Comparison of ENCODE assay signal across 36 mouse cellular contexts in genomic region chr14:75661548-75661947, GRCm38 (mm10). TPM values are rescaled to one million over a fixed set of nuclear protein-coding genes. Genes with fewer than 3 reads are reported as not detected.
DNase-seq lines count a peak whose midpoint lies in the region; ATAC-seq and TF ChIP-seq lines count a peak whose summit lies in the region.
"Had no signal": no experiment of that assay in that cellular context is flagged by ENCODE, and none has a peak within 500 bp of the region (broad histone marks: within the 10 kb centered on the region; RNA-seq: fewer than 3 reads in every experiment).

No protein-coding gene starts in this region.

- ATAC-seq in forebrain, embryonic 16.5 days = peak; percentile 59; the same call in 1 of the 2 replicates
- no peak for ATAC-seq in forebrain, embryonic 13.5 days
- peak; percentile 65 for ATAC-seq in hindbrain, embryonic 16.5 days
- no peak for ATAC-seq in hindbrain, embryonic 12.5 days (ENCODE audit: low FRiP score)
- no peak for ATAC-seq in midbrain, embryonic 14.5 days (ENCODE audit: low FRiP score, low TSS enrichment)
- no peak for ATAC-seq in midbrain, embryonic 11.5 days (ENCODE audit: low FRiP score)
- ATAC-seq: intestine, embryonic 15.5 days; Patski had no signal

- no peak overlapping the region for H3K4me3 ChIP-seq in forebrain, embryonic 16.5 days (replicated peaks; ENCODE audit: low read length)
- no peak overlapping the region for H3K4me3 ChIP-seq in forebrain, embryonic 13.5 days
- no peak overlapping the region for H3K4me3 ChIP-seq in hindbrain, embryonic 16.5 days (ENCODE audit: low read length)
- no peak overlapping the region for H3K4me3 ChIP-seq in hindbrain, embryonic 12.5 days
- no peak overlapping the region for H3K4me3 ChIP-seq in midbrain, embryonic 14.5 days (replicated peaks; ENCODE audit: low read depth, low read length)
- H3K4me3 ChIP-seq in midbrain, embryonic 11.5 days (ENCODE audit: low read depth, low read length) = no peak overlapping the region
- H3K4me3 ChIP-seq: embryonic facial prominence, embryonic 12.5 days; embryonic facial prominence, embryonic 15.5 days; forebrain, embryonic 12.5 days; gastrocnemius, adult 2 months; hindbrain, embryonic 15.5 days; intestine, embryonic 15.5 days had no signal

- no peaks in the 10 kb centered on the region for H3K9me3 ChIP-seq in forebrain, embryonic 16.5 days (ENCODE audit: control insufficient read depth, low read length)
- no peaks in the 10 kb centered on the region for H3K9me3 ChIP-seq in forebrain, embryonic 13.5 days (replicated peaks)
- H3K9me3 ChIP-seq in hindbrain, embryonic 16.5 days (ENCODE audit: control insufficient read depth, low read length) = no peaks in the 10 kb centered on the region
- H3K9me3 ChIP-seq in hindbrain, embryonic 12.5 days (replicated peaks) = no peaks in the 10 kb centered on the region
- no peaks in the 10 kb centered on the region for H3K9me3 ChIP-seq in midbrain, embryonic 14.5 days (ENCODE audit: control insufficient read depth, low read length)
- H3K9me3 ChIP-seq in midbrain, embryonic 11.5 days (ENCODE audit: control insufficient read depth, low read length) = no peaks in the 10 kb centered on the region
- H3K9me3 ChIP-seq: embryonic facial prominence, embryonic 12.5 days; embryonic facial prominence, embryonic 15.5 days; forebrain, embryonic 12.5 days; G1E; hindbrain, embryonic 15.5 days; intestine, embryonic 15.5 days had no signal

- TF ChIP-seq POLR2A in brain, embryonic 14.5 days (IDR thresholded peaks at IDR 0.05; ENCODE audit: borderline replicate concordance, extremely low read depth, insufficient read depth, insufficient read length, poor library complexity, severe bottlenecking) = no peak

- peak; percentile 31 for DNase-seq in midbrain, embryonic 14.5 days
- no peak for DNase-seq in midbrain, embryonic 11.5 days (ENCODE audit: low spot score, missing footprints)
- DNase-seq in brain, embryonic 14.5 days (ENCODE audit: low read depth) = peak; percentile 49
- DNase-seq in left cerebral cortex, postnatal 36 days (ENCODE audit: low spot score in 2 of 2) = no peak
- DNase-seq: adrenal gland, postnatal 10 days; adrenal gland, postnatal 36 days; B cell, adult 2 months; cerebellum, adult 11 months; cerebellum, adult 2 months; cerebellum, adult 9-11 months; cerebellum, postnatal 25 days; gastrocnemius, adult 2 months; gastrocnemius, postnatal 14 days; heart, adult 11 months had no signal

- TF ChIP-seq CTCF in brain, embryonic 14.5 days (IDR thresholded peaks at IDR 0.05; ENCODE audit: borderline replicate concordance, extremely low read depth, insufficient read depth, insufficient read length) = no peak

- no peaks in the 10 kb centered on the region for H3K27me3 ChIP-seq in forebrain, embryonic 16.5 days (replicated peaks; ENCODE audit: control insufficient read depth, insufficient read depth, low read length)
- no peaks in the 10 kb centered on the region for H3K27me3 ChIP-seq in forebrain, embryonic 13.5 days
- no peaks in the 10 kb centered on the region for H3K27me3 ChIP-seq in hindbrain, embryonic 16.5 days (replicated peaks; ENCODE audit: control insufficient read depth, insufficient read depth, low read length)
- no peaks in the 10 kb centered on the region for H3K27me3 ChIP-seq in hindbrain, embryonic 12.5 days
- H3K27me3 ChIP-seq in midbrain, embryonic 14.5 days (ENCODE audit: control insufficient read depth, insufficient read depth, low read length) = no peaks in the 10 kb centered on the region
- H3K27me3 ChIP-seq in midbrain, embryonic 11.5 days (ENCODE audit: control insufficient read depth, insufficient read depth, low read length) = no peaks in the 10 kb centered on the region
- H3K27me3 ChIP-seq: embryonic facial prominence, embryonic 12.5 days; embryonic facial prominence, embryonic 15.5 days; forebrain, embryonic 12.5 days; hindbrain, embryonic 15.5 days; intestine, embryonic 15.5 days; Patski had no signal

- no peak overlapping the region for H3K9ac ChIP-seq in forebrain, embryonic 16.5 days (replicated peaks; ENCODE audit: low read depth, low read length)
- no peak overlapping the region for H3K9ac ChIP-seq in forebrain, embryonic 13.5 days
- no peak overlapping the region for H3K9ac ChIP-seq in hindbrain, embryonic 16.5 days (ENCODE audit: low read depth, low read length)
- H3K9ac ChIP-seq in hindbrain, embryonic 12.5 days = no peak overlapping the region
- H3K9ac ChIP-seq in midbrain, embryonic 14.5 days (replicated peaks; ENCODE audit: low read length) = no peak overlapping the region
- no peak overlapping the region for H3K9ac ChIP-seq in midbrain, embryonic 11.5 days (ENCODE audit: low read length)
- H3K9ac ChIP-seq: embryonic facial prominence, embryonic 12.5 days; embryonic facial prominence, embryonic 15.5 days; forebrain, embryonic 12.5 days; hindbrain, embryonic 15.5 days; intestine, embryonic 15.5 days had no signal

- intact Hi-C loops in left cerebral cortex, postnatal 36 days (cut with DNase I) = no loop called here

- H3K27ac ChIP-seq in forebrain, embryonic 16.5 days (ENCODE audit: low read length) = no peak overlapping the region
- H3K27ac ChIP-seq in forebrain, embryonic 13.5 days = no peak overlapping the region
- H3K27ac ChIP-seq in hindbrain, embryonic 16.5 days (ENCODE audit: low read depth, low read length) = no peak overlapping the region
- no peak overlapping the region for H3K27ac ChIP-seq in hindbrain, embryonic 12.5 days
- no peak overlapping the region for H3K27ac ChIP-seq in midbrain, embryonic 14.5 days (replicated peaks; ENCODE audit: low read depth, low read length)
- H3K27ac ChIP-seq in midbrain, embryonic 11.5 days (ENCODE audit: low read depth, low read length) = no peak overlapping the region
- H3K27ac ChIP-seq: embryonic facial prominence, embryonic 12.5 days; embryonic facial prominence, embryonic 15.5 days; forebrain, embryonic 12.5 days; gastrocnemius, adult 2 months; hindbrain, embryonic 15.5 days; intestine, embryonic 15.5 days had no signal

- H3K4me2 ChIP-seq in forebrain, embryonic 16.5 days (ENCODE audit: low read length) = no peak overlapping the region
- no peak overlapping the region for H3K4me2 ChIP-seq in forebrain, embryonic 13.5 days
- H3K4me2 ChIP-seq in hindbrain, embryonic 16.5 days (ENCODE audit: low read length) = no peak overlapping the region
- no peak overlapping the region for H3K4me2 ChIP-seq in hindbrain, embryonic 12.5 days (replicated peaks)
- H3K4me2 ChIP-seq in midbrain, embryonic 14.5 days (ENCODE audit: low read length) = no peak overlapping the region
- H3K4me2 ChIP-seq in midbrain, embryonic 11.5 days = no peak overlapping the region
- H3K4me2 ChIP-seq: embryonic facial prominence, embryonic 12.5 days; embryonic facial prominence, embryonic 15.5 days; forebrain, embryonic 12.5 days; heart, embryonic 11.5 days; hindbrain, embryonic 15.5 days; intestine, embryonic 15.5 days had no signal

- no peaks in the 10 kb centered on the region for H3K36me3 ChIP-seq in forebrain, embryonic 16.5 days (ENCODE audit: control insufficient read depth, insufficient read depth)
- no peaks in the 10 kb centered on the region for H3K36me3 ChIP-seq in forebrain, embryonic 13.5 days (ENCODE audit: poor library complexity, severe bottlenecking)
- no peaks in the 10 kb centered on the region for H3K36me3 ChIP-seq in hindbrain, embryonic 16.5 days (ENCODE audit: control insufficient read depth, insufficient read depth, low read length)
- no peaks in the 10 kb centered on the region for H3K36me3 ChIP-seq in hindbrain, embryonic 12.5 days
- no peaks in the 10 kb centered on the region for H3K36me3 ChIP-seq in midbrain, embryonic 14.5 days (ENCODE audit: control insufficient read depth, insufficient read depth, low read length)
- no peaks in the 10 kb centered on the region for H3K36me3 ChIP-seq in midbrain, embryonic 11.5 days (ENCODE audit: control insufficient read depth, insufficient read depth, low read length)
- H3K36me3 ChIP-seq: embryonic facial prominence, embryonic 12.5 days; embryonic facial prominence, embryonic 15.5 days; forebrain, embryonic 12.5 days; G1E; hindbrain, embryonic 15.5 days; intestine, embryonic 15.5 days had no signal

- H3K4me1 ChIP-seq in forebrain, embryonic 16.5 days (replicated peaks; ENCODE audit: control insufficient read depth, insufficient read depth, low read length) = peaks cover 8% of the 10 kb centered on the region
- H3K4me1 ChIP-seq in forebrain, embryonic 13.5 days = peaks cover 17% of the 10 kb centered on the region
- peaks cover 3% of the 10 kb centered on the region; the same call in 1 of the 2 replicates for H3K4me1 ChIP-seq in hindbrain, embryonic 16.5 days (ENCODE audit: control insufficient read depth, insufficient read depth, low read depth, low read length)
- no peaks in the 10 kb centered on the region for H3K4me1 ChIP-seq in hindbrain, embryonic 12.5 days
- H3K4me1 ChIP-seq in midbrain, embryonic 14.5 days (ENCODE audit: control insufficient read depth, insufficient read depth, low read length) = no peaks in the 10 kb centered on the region
- no peaks in the 10 kb centered on the region for H3K4me1 ChIP-seq in midbrain, embryonic 11.5 days (ENCODE audit: control insufficient read depth, insufficient read depth, low read length)
- H3K4me1 ChIP-seq: embryonic facial prominence, embryonic 12.5 days; intestine, embryonic 15.5 days had no signal

- WGBS in forebrain, embryonic 16.5 days = 28% methylated on average over 8 of the region's 8 CpGs
- 45% methylated on average over 8 of the region's 8 CpGs for WGBS in forebrain, embryonic 13.5 days
- WGBS in hindbrain, embryonic 16.5 days = 35% methylated on average over 8 of the region's 8 CpGs
- WGBS in hindbrain, embryonic 12.5 days = 54% methylated on average over 8 of the region's 8 CpGs
- WGBS in midbrain, embryonic 14.5 days = 64% methylated on average over 8 of the region's 8 CpGs
- 85% methylated on average over 8 of the region's 8 CpGs for WGBS in midbrain, embryonic 11.5 days

RNA-seq across cellular contexts. Expression of gene Erich6b, which starts 19.5 kb away (rescaled TPM):
- polyA plus RNA-seq in forebrain, embryonic 16.5 days (2015; fragmentation: Nextera tagmentation; extraction: Ambion mirVana) = not detected in 2 replicates
- not detected in 2 replicates for polyA plus RNA-seq in forebrain, embryonic 13.5 days (2015; fragmentation: Nextera tagmentation; extraction: Ambion mirVana)
- not detected in 2 replicates for polyA plus RNA-seq in hindbrain, embryonic 16.5 days (2015; fragmentation: Nextera tagmentation; extraction: Ambion mirVana)
- polyA plus RNA-seq in hindbrain, embryonic 12.5 days (2016; fragmentation: Nextera tagmentation; extraction: Ambion mirVana) = not detected in 2 replicates
- not detected in 2 replicates for polyA plus RNA-seq in midbrain, embryonic 14.5 days (2014; fragmentation: Nextera tagmentation; extraction: Ambion mirVana)
- not detected in 2 replicates for polyA plus RNA-seq in midbrain, embryonic 11.5 days (2014; fragmentation: Nextera tagmentation; extraction: Ambion mirVana)
- not detected in 2 replicates for polyA plus RNA-seq in brain, embryonic 14.5 days (2012; rRNA removed)
- not detected for total RNA-seq in left cerebral cortex, postnatal 36 days (2021)
- total RNA-seq: adrenal gland, adult 18-20 months; adrenal gland, postnatal 10 days; adrenal gland, postnatal 36 days; CH12.LX; common myeloid progenitor, adult 5-6 weeks; G1E; gastrocnemius, adult 2 months; gastrocnemius, postnatal 14 days; gastrocnemius, postnatal 4 days; heart, adult 8-10 months; heart, postnatal 25 days; hematopoietic stem cell, adult 5-6 weeks had no signal
- polyA plus RNA-seq: cerebellum, adult 2 months; embryonic facial prominence, embryonic 12.5 days; embryonic facial prominence, embryonic 15.5 days; forebrain, embryonic 12.5 days; frontal cortex, adult 2 months; G1E; heart, embryonic 11.5 days; heart, embryonic 14.5 days; heart, postnatal 0 days; hindbrain, embryonic 15.5 days; intestine, embryonic 15.5 days; Patski had no signal

Comparison
In these comparisons a context has a peak if more than half of its experiments do, and no peak if none do; other contexts are left out.
1. ATAC-seq: peak in forebrain, embryonic 16.5 days (single experiment) and hindbrain, embryonic 16.5 days (single experiment); none in forebrain, embryonic 13.5 days (single experiment), hindbrain, embryonic 12.5 days (single experiment), midbrain, embryonic 14.5 days (single experiment) and midbrain, embryonic 11.5 days (single experiment).
2. DNase-seq: peak in midbrain, embryonic 14.5 days (single experiment) and brain, embryonic 14.5 days (single experiment); none in midbrain, embryonic 11.5 days (single experiment) and left cerebral cortex, postnatal 36 days (0 of 2).